In the genomic region with DNA sequence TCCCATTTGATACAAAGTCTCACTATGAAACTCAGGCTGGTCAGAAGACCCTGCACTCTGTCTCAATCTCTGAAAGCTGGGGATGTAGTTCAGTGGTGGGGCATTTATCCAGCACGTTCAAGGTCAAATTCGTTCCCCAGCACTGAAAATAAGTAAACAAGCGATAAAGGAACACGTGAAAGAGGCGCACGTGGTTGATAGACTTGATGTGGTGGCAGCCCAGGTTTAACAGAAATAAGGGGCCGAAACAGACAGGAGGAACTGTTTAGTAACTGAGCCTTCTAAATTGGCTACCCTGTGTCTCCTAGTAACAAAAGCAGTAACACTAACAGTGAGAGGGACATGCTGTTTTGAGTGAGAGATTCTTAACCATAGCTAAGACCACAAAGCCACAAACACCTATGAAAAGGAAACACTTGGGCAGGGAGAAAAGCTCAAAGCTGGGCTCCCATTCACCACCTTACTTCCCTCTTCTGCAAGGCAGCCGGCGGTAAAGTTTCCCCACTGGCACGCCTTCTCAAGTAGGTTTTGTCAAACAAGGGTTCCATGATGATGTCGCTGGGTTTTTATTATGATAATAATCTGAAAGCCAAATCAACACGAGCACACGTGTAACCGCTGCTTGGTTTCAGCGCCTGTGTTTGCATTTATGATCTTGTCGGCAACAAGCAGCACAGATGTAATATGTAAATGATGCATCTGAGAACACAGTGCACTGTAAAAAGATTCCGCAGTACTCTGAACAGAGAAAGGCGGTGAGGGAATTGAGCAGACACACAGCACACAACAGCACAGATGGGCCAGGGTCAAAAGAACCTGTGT, we compare ENCODE assay signal across 9 mouse cellular contexts. TPM values are rescaled to one million over a fixed set of nuclear protein-coding genes. Genes with fewer than 3 reads are reported as not detected.
DNase-seq lines count a peak whose midpoint lies in the region; ATAC-seq lines count a peak whose summit lies in the region.
"Had no signal": no experiment of that assay in that cellular context is flagged by ENCODE, and none has a peak within 500 bp of the region (broad histone marks: within the 10 kb centered on the region; RNA-seq: fewer than 3 reads in every experiment).

No protein-coding gene starts in this region.

- no peaks in the 10 kb centered on the region for H3K36me3 ChIP-seq in hindbrain, embryonic 13.5 days
- H3K36me3 ChIP-seq in hindbrain, embryonic 11.5 days (ENCODE audit: control insufficient read depth, insufficient read depth, low read length), result no peaks in the 10 kb centered on the region

- peaks cover 33% of the 10 kb centered on the region for H3K4me1 ChIP-seq in hindbrain, embryonic 13.5 days (replicated peaks)
- H3K4me1 ChIP-seq in hindbrain, embryonic 11.5 days (replicated peaks; ENCODE audit: control insufficient read depth, insufficient read depth, low read length), result no peaks in the 10 kb centered on the region

- H3K9me3 ChIP-seq in hindbrain, embryonic 13.5 days, result no peaks in the 10 kb centered on the region
- H3K9me3 ChIP-seq in hindbrain, embryonic 11.5 days (ENCODE audit: control insufficient read depth, low read length), result no peaks in the 10 kb centered on the region

- no peak for DNase-seq in hindbrain, embryonic 11.5 days (ENCODE audit: low spot score)
- peak; percentile 88 for DNase-seq in 416B (ENCODE audit: low read depth)
- no peak for DNase-seq in kidney, postnatal 4 days
- DNase-seq in right cerebral cortex, postnatal 25 days, result no peak
- DNase-seq in right cerebral cortex, adult 2 months (ENCODE audit: low spot score in 2 of 2), result no peak
- DNase-seq: adrenal gland, postnatal 14 days had no signal

- no peak; the same call in 1 of the 2 replicates for ATAC-seq in hindbrain, embryonic 13.5 days (ENCODE audit: low FRiP score)
- ATAC-seq in hindbrain, embryonic 11.5 days (ENCODE audit: low FRiP score), result no peak
- ATAC-seq in common myeloid progenitor, adult 5-6 weeks (replicated peaks; ENCODE audit: low read depth, poor library complexity, severe bottlenecking), result peak; percentile 87
- peak; percentile 58 for ATAC-seq in megakaryocyte-erythroid progenitor cell, adult 5-6 weeks (replicated peaks; ENCODE audit: low FRiP score, low TSS enrichment, poor library complexity, severe bottlenecking)

- 65% methylated on average over 18 of the region's 18 CpGs for WGBS in hindbrain, embryonic 13.5 days
- WGBS in hindbrain, embryonic 11.5 days, result 83% methylated on average over 18 of the region's 18 CpGs

- H3K27me3 ChIP-seq in hindbrain, embryonic 13.5 days, result no peaks in the 10 kb centered on the region
- H3K27me3 ChIP-seq in hindbrain, embryonic 11.5 days (ENCODE audit: control insufficient read depth, insufficient read depth, low read length), result no peaks in the 10 kb centered on the region

- peak overlapping the region; percentile 61 for H3K27ac ChIP-seq in hindbrain, embryonic 13.5 days
- no peak overlapping the region for H3K27ac ChIP-seq in hindbrain, embryonic 11.5 days (ENCODE audit: low read depth, low read length)

- H3K9ac ChIP-seq in hindbrain, embryonic 13.5 days, result no peak overlapping the region
- H3K9ac ChIP-seq in hindbrain, embryonic 11.5 days (ENCODE audit: low read depth, low read length), result no peak overlapping the region

- H3K4me2 ChIP-seq in hindbrain, embryonic 13.5 days, result no peak overlapping the region
- H3K4me2 ChIP-seq in hindbrain, embryonic 11.5 days (replicated peaks; ENCODE audit: low read depth, low read length), result no peak overlapping the region

- no peak overlapping the region for H3K4me3 ChIP-seq in hindbrain, embryonic 13.5 days
- H3K4me3 ChIP-seq in hindbrain, embryonic 11.5 days (ENCODE audit: low read depth, low read length), result no peak overlapping the region

RNA-seq across cellular contexts. Expression of a gene that starts 22.9 kb away (rescaled TPM):
- 34.0 and 35.8 TPM in 2 replicates for polyA plus RNA-seq in hindbrain, embryonic 13.5 days (2015; fragmentation: Nextera tagmentation; extraction: Ambion mirVana)
- 40.8 and 42.4 TPM in 2 replicates for polyA plus RNA-seq in hindbrain, embryonic 11.5 days (2014; fragmentation: Nextera tagmentation; extraction: Ambion mirVana)
- 14.0 and 18.1 TPM in 2 replicates for total RNA-seq in common myeloid progenitor, adult 5-6 weeks (2017)
- 13.9 and 19.9 TPM in 2 replicates for total RNA-seq in megakaryocyte-erythroid progenitor cell, adult 5-6 weeks (2014; fragmentation: Nextera tagmentation)
- 10.8 and 14.7 TPM in 2 replicates for total RNA-seq in megakaryocyte-erythroid progenitor cell, adult 5-6 weeks (2017)

RNA-seq across cellular contexts. Expression of a gene that starts 23.2 kb away (rescaled TPM):
- 15.7 and 16.4 TPM in 2 replicates for polyA plus RNA-seq in hindbrain, embryonic 13.5 days (2015; fragmentation: Nextera tagmentation; extraction: Ambion mirVana)
- polyA plus RNA-seq in hindbrain, embryonic 11.5 days (2014; fragmentation: Nextera tagmentation; extraction: Ambion mirVana), result 25.1 and 26.1 TPM in 2 replicates
- 18.7 and 28.3 TPM in 2 replicates for total RNA-seq in common myeloid progenitor, adult 5-6 weeks (2017)
- 74.2 and 84.3 TPM in 2 replicates for total RNA-seq in megakaryocyte-erythroid progenitor cell, adult 5-6 weeks (2014; fragmentation: Nextera tagmentation)
- 37.6 and 40.3 TPM in 2 replicates for total RNA-seq in megakaryocyte-erythroid progenitor cell, adult 5-6 weeks (2017)

Comparison
In these comparisons a context has a peak if more than half of its experiments do, and no peak if none do; other contexts are left out.
1. ATAC-seq: peak in common myeloid progenitor, adult 5-6 weeks (single experiment) and megakaryocyte-erythroid progenitor cell, adult 5-6 weeks (single experiment); none in hindbrain, embryonic 13.5 days (single experiment) and hindbrain, embryonic 11.5 days (single experiment).